Mouse (Mus musculus) CH12.LX (cell line): ENCODE measurements around the gene Proser3. TPM values are rescaled to one million over a fixed set of nuclear protein-coding genes. Genes with fewer than 3 reads are reported as not detected.
"Not testable (repeated sequence)": the region's sequence is repeated elsewhere in the genome, so short reads cannot be mapped to it uniquely, and the experiment has no call there.

ENCODE experiments used
- DNase-seq: peaks from one replicate; pipeline ENCODE4 v3.0.0-alpha.2; 2013; ENCODE audit errors: extremely low read depth
- H3K27ac ChIP-seq: 2 replicates; pipeline ENCODE4 v1.5.1; 2012; ENCODE audit warnings: low read depth, mild to moderate bottlenecking, control low read depth, moderate library complexity; ENCODE audit not compliant: insufficient read depth
- H3K27me3 ChIP-seq: replicated peaks from 2 replicates; pipeline ENCODE3; 2012; ENCODE audit warnings: inconsistent platforms
- H3K36me3 ChIP-seq, 2 experiments: replicated peaks in 1 of 2; 2 replicates each; pipeline versions ENCODE3 to v1.6.1; 2012; ENCODE audit warnings: inconsistent platforms in 1 of 2, low read length in 1 of 2, mild to moderate bottlenecking in 1 of 2, mixed read lengths in 1 of 2, moderate library complexity in 1 of 2; ENCODE audit not compliant: control insufficient read depth in 1 of 2, insufficient read depth in 1 of 2
- H3K4me1 ChIP-seq, 2 experiments: 2 replicates each; pipeline ENCODE4 v1.6.1; 2012; ENCODE audit warnings: inconsistent platforms in 1 of 2, moderate library complexity in 1 of 2; ENCODE audit not compliant: insufficient read depth in 2 of 2, control insufficient read depth in 1 of 2
- H3K4me2 ChIP-seq: 2 replicates; pipeline ENCODE4 v1.6.1; 2012; ENCODE audit warnings: low read depth, mild to moderate bottlenecking, control low read depth; ENCODE audit not compliant: poor library complexity, insufficient read depth, severe bottlenecking
- H3K4me3 ChIP-seq, 3 experiments: fragments of 150-350 bp in 1 of 3; sonication (generic) in 1 of 3; replicated peaks in 1 of 3; 2 replicates each; pipeline versions ENCODE3 to v1.5.1; 2011 to 2012; ENCODE audit warnings: low read depth in 2 of 3, low read length in 2 of 3, mild to moderate bottlenecking in 2 of 3, moderate library complexity in 2 of 3, control low read depth in 1 of 3, improper control_type of control experiment in 1 of 3, inconsistent platforms in 1 of 3, mixed read lengths in 1 of 3; ENCODE audit not compliant: poor library complexity in 1 of 3
- H3K79me2 ChIP-seq: replicated peaks from 2 replicates; pipeline ENCODE4 v1.6.1; 2012; ENCODE audit warnings: mild to moderate bottlenecking, moderate library complexity; ENCODE audit not compliant: control insufficient read depth, poor library complexity, insufficient read depth, severe bottlenecking; ENCODE audit errors: extremely low read depth
- H3K9ac ChIP-seq: 2 replicates; pipeline ENCODE4 v1.6.1; 2012; ENCODE audit warnings: low read depth, mild to moderate bottlenecking, control low read depth, moderate library complexity; ENCODE audit not compliant: insufficient read depth
- H3K9me3 ChIP-seq: replicated peaks from 2 replicates; pipeline ENCODE3; 2012; ENCODE audit warnings: low read length, inconsistent platforms, mixed read lengths
- BHLHE40 ChIP-seq: IDR thresholded peaks from 2 replicates; pipeline ENCODE4 v1.6.1; 2011; ENCODE audit warnings: mild to moderate bottlenecking, low read depth, low read length, improper control_type of control experiment
- CTCF ChIP-seq, 2 experiments: IDR thresholded peaks in 1 of 2; conservative IDR thresholded peaks in 1 of 2; 2 replicates each; pipeline ENCODE4 v1.5.1; 2011 to 2012; ENCODE audit warnings: low read depth in 2 of 2, low read length in 2 of 2, improper control_type of control experiment in 1 of 2, inconsistent platforms in 1 of 2, mild to moderate bottlenecking in 1 of 2, moderate library complexity in 1 of 2
- IRF4 ChIP-seq: IDR thresholded peaks from 2 replicates; pipeline ENCODE4 v1.6.1; 2014; ENCODE audit warnings: low read depth, mild to moderate bottlenecking, inconsistent platforms, low read length, improper control_type of control experiment
- JUND ChIP-seq: conservative IDR thresholded peaks from 2 replicates; pipeline ENCODE4 v1.6.1; 2011; ENCODE audit warnings: low read depth, low read length, improper control_type of control experiment
- MAZ ChIP-seq: IDR thresholded peaks from 2 replicates; pipeline ENCODE4 v1.6.1; 2012; ENCODE audit warnings: low read depth, mild to moderate bottlenecking, inconsistent platforms, low read length, improper control_type of control experiment, moderate library complexity
- NRF1 ChIP-seq: IDR thresholded peaks from 2 replicates; pipeline ENCODE4 v1.6.1; 2014; ENCODE audit warnings: low read depth, mild to moderate bottlenecking, inconsistent platforms, low read length, improper control_type of control experiment, moderate library complexity
- POLR2AphosphoS2 ChIP-seq: IDR thresholded peaks from 2 replicates; pipeline ENCODE4 v1.6.1; 2011; ENCODE audit warnings: low read depth, low read length, improper control_type of control experiment
- RAD21 ChIP-seq: IDR thresholded peaks from 2 replicates; pipeline ENCODE4 v1.6.1; 2011; ENCODE audit warnings: low read depth, mild to moderate bottlenecking, low read length, improper control_type of control experiment, moderate library complexity
- SIN3A ChIP-seq: IDR thresholded peaks from 2 replicates; pipeline ENCODE4 v1.6.1; 2012; ENCODE audit warnings: low read length, improper control_type of control experiment, inconsistent platforms
- SMC3 ChIP-seq: IDR thresholded peaks from 2 replicates; pipeline ENCODE4 v1.6.1; 2011; ENCODE audit warnings: low read depth, low read length, improper control_type of control experiment
- TCF12 ChIP-seq: IDR thresholded peaks from 2 replicates; pipeline ENCODE4 v1.6.1; 2014; ENCODE audit warnings: low read depth, mild to moderate bottlenecking, inconsistent platforms, low read length, improper control_type of control experiment
- USF2 ChIP-seq: conservative IDR thresholded peaks from 2 replicates; pipeline ENCODE4 v1.6.1; 2011; ENCODE audit warnings: low read depth, low read length, improper control_type of control experiment
- ZC3H11A ChIP-seq: IDR thresholded peaks from 2 replicates; pipeline ENCODE4 v1.6.1; 2012; ENCODE audit warnings: low read depth, mild to moderate bottlenecking, inconsistent platforms, low read length, improper control_type of control experiment
- dilution Hi-C: fragments of 300-500 bp; cut with MboI; formaldehyde crosslinking; loops from 2 replicates; pipeline ENCODE4 v1.14.3; 2020; ENCODE audit warnings: low sequenced_read_pairs; ENCODE audit not compliant: extremely low pct_unique_long_range_greater_than_20kb, extremely low pct_ligation_motif_present
- in situ Hi-C: fragments of 300-500 bp; cut with MboI; formaldehyde crosslinking; loops from 3 replicates; pipeline ENCODE4 v1.14.3; 2019; ENCODE audit warnings: low sequenced_read_pairs, low pct_ligation_motif_present, low pct_unique_long_range_greater_than_20kb, mixed read lengths
- polyA plus RNA-seq: library from polyadenylated mRNA; unstranded; fragments of >175 nt; gene quantifications from 2 replicates; pipeline ENCODE4 v1.2.1, GENCODE M21; 2012; ENCODE audit warnings: low read depth; ENCODE audit not compliant: insufficient read length
- total RNA-seq, 2 experiments: library from RNA; depleted of rRNA; stranded (reverse); fragments of 300-350 nt in 1 of 2; fragments of >200 nt in 1 of 2; gene quantifications; 2 replicates each; pipeline ENCODE4 v1.2.3; 2012 to 2014

Gene Proser3
- total and polyA plus RNA-seq, 3 experiments, result 2.0 to 6.0 (median 5.9) TPM

DNA sequence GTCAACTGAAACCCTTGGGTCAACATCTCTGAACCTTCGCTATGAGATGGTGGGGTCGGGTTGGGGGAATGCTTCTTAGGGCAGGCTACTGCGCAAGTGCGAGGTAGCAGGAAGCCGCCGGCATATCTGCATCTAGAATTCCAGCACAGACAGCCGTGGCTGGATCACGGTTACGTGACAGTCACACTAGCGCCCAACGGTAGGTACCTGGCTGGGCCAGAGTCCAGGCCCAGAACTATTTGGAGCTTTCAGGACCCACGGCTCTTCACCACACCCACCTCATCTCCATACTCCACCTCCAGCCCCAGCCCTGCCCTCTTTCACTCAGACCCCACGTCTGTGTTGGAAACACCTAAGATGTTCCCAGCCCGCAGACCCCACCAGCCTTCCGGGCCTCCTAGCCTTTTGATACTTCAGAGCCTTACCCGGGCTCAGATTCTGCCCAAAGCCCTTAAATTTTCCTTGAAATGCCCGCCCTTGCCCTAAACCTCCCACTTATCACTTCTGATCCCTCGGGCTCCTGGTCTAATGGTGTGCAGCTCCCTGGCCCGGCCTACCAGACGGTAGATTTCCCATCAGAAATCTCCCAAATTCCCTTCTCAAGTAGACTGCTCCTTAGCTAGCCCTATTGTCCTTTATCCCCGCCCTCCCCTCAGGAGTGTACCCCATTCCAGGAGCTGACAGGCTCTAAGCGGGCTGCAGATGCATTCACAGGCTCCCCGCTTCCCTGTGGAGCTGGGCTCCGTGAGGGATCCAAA is 36.9 kb downstream of the Proser3 start:
- H3K9me3 ChIP-seq, result no peaks in the 10 kb centered on the region
- peaks cover 40% of the 10 kb centered on the region for H3K27me3 ChIP-seq
- in situ Hi-C loops (no loop called here), dilution Hi-C loops (no loop called here)
- no peaks in the 10 kb centered on the region for H3K36me3 ChIP-seq
- H3K79me2 ChIP-seq, result no peaks in the 10 kb centered on the region
- no peak overlapping the region for H3K4me3 ChIP-seq
- no peak for TF ChIP-seq BHLHE40
- no peak for DNase-seq
- 0 out of 4 replicates have a peak, but pooled peaks cover 0 to 2% of the 10 kb centered on the region in 2 experiments for H3K4me1 ChIP-seq
- H3K4me2 ChIP-seq, result no peak overlapping the region
- H3K27ac ChIP-seq, result no peak overlapping the region
- H3K9ac ChIP-seq, result no peak overlapping the region

DNA sequence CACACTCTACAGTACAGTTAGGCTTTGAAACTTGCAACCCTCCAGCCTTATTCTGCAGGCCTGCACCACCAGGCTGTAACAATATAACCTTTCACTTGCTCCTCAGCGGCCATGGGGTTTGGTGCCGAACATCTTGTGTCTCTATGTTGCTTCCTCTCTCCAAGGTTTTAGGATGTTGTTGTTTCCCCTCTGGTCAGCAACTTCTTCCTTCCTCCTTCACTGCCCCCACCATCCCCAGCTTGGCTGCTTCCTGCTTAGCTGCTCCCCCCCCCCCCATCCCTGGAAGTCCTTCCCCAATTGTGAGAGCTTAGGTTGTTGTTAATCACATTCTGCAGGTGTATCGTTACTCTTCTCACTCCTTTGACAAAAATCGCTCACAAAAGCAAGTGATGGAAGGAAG is 44.0 kb downstream of the Proser3 start:
- H3K4me1 ChIP-seq, result peaks cover 9 to 22% of the 10 kb centered on the region in 2 experiments
- dilution Hi-C loops, result no loop called here

DNA sequence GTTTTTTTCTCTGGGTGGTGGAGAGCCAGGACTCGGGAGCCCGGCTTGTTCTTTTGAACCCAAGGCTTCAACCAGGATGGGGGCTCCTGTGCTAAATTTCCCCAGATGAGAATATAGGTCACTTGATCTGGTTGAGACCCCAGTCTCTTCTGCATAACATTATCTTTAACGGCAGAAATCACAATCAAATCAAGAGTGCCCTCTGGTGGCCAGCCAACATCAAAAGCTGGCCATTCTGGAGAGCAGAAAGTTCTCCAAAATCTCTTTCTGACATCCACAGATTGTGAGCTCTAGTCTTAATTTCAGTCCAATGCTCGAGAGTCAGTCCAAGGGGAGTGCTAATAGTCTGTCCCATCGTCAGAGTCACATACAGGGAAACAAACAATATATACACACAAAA is 50.9 kb downstream of the Proser3 start:
- H3K4me2 ChIP-seq, H3K79me2 ChIP-seq, H3K9ac ChIP-seq, H3K4me1 ChIP-seq, H3K4me3 ChIP-seq, H3K36me3 ChIP-seq, H3K9me3 ChIP-seq, H3K27ac ChIP-seq, dilution Hi-C loops, in situ Hi-C loops: not testable (repeated sequence)
- peaks cover 22% of the 10 kb centered on the region for H3K27me3 ChIP-seq
- peak; percentile 38 for TF ChIP-seq SMC3
- TF ChIP-seq RAD21, result peak; percentile 42
- peak; percentile 16 to 67; a peak in 2 of 4 replicates for TF ChIP-seq CTCF (conservative IDR thresholded peaks at IDR 0.05 in 1 of 2, IDR thresholded peaks at IDR 0.05 in 1 of 2; ENCODE audit: low read depth in 2 of 2, low read length in 2 of 2)
- peak; percentile 12 for DNase-seq

More for the DNA sequence above, 44.0 kb downstream of the Proser3 start:
- no peaks in the 10 kb centered on the region for H3K36me3 ChIP-seq
- H3K27me3 ChIP-seq, result peaks cover 42% of the 10 kb centered on the region
- H3K4me2 ChIP-seq, result no peak overlapping the region
- TF ChIP-seq JUND (no peak), SIN3A (no peak), BHLHE40 (no peak), MAZ (no peak), POLR2AphosphoS2 (no peak), ZC3H11A (no peak), IRF4 (no peak), USF2 (no peak), TCF12 (no peak), NRF1 (no peak)
- no peak for DNase-seq
- H3K79me2 ChIP-seq, result no peaks in the 10 kb centered on the region
- no peak overlapping the region for H3K4me3 ChIP-seq
- H3K27ac ChIP-seq, result no peak overlapping the region
- in situ Hi-C loops, result no loop called here
- H3K9me3 ChIP-seq, result no peaks in the 10 kb centered on the region
- H3K9ac ChIP-seq, result no peak overlapping the region

DNA sequence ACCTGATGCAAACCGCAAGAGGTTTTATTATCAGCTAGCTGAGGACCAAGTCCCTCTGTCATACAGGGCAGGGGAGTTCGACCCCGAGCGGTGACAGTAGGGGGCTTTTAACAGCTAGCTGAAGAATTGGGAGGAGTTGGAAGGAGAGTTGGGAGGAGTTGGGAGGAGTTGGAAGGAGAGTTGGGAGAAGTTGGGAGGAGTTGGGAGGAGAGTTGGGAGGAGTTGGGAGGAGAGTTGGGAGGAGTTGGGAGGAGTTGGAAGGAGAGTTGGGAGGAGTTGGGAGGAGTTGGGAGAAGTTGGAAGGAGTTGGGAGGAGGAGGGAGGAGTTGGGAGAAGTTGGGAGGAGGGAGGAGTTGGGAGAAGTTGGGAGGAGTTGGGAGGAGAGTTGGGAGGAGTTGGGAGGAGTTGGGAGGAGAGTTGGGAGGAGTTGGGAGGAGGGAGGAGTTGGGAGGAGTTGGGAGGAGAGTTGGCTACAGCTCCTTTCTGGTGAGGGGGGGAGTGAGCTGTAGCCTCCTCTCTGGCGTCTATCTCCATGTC is 56.5 kb downstream of the Proser3 start:
- dilution Hi-C loops, H3K79me2 ChIP-seq, H3K27ac ChIP-seq, DNase-seq, H3K9me3 ChIP-seq, H3K36me3 ChIP-seq, H3K4me2 ChIP-seq, H3K9ac ChIP-seq, H3K4me1 ChIP-seq, H3K4me3 ChIP-seq: not testable (repeated sequence)
- in situ Hi-C loops, result loop anchor here (10.0 kb wide), 1 partner anchor 51 kb away; the partner anchor contains the start of gene Aplp1
- peaks cover 42% of the 10 kb centered on the region for H3K27me3 ChIP-seq
